Mouse (Mus musculus) kidney, adult 11 months (tissue): Measurements from ENCODE around the gene Pex19.

Experiments
- DNase-seq: peaks from one replicate; pipeline ENCODE4 v3.0.0; 2022

Pex19 gene

GRCm38 (mm10) chr1:172126376-172127347 lies at the start of gene Pex19:
TSS of gene Pex19 (plus strand) at chr1:172126755.
- peak; percentile 66 for DNase-seq

- DNase-seq = no peak
Measured at GRCm38 (mm10) chr1:172077981-172078380, 48.6 kb upstream of the Pex19 start.

- DNase-seq = peak; percentile 95
Measured at GRCm38 (mm10) chr1:172082101-172082898, 44.3 kb upstream of the Pex19 start, which contains the start of the genes Copa and Ncstn. TSS of gene Copa (plus strand) at chr1:172082529. TSS of gene Ncstn (minus strand) at chr1:172082795.

DNA sequence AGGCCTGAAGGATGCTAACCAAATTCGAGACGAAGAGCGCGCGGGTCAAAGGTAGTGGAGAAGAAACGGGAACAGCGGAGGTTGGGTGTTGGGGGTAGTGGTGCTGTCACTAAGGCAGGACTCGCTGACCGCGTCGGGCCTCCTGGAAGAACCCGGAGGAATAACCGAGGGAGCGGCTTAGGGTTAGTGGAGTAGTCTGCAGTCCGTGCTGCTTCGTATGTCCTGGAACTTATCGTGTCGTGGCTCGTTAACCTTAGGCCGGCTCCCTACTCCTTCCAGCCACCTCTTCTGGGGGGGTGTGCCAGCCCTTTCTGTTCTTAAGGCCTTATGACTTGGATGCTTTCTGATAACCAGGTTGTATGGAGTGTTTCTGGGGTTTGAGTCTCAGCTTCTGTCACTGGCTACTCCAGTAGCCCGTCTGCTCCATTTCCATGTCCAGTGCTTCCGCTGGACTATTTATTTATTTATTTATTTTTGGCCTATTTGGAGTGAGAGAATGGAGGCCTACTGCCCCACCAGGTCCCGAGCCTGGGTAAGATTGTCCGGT lies 43.6 kb upstream of the Pex19 start:
- DNase-seq = no peak

- peak; percentile 79 for DNase-seq
Measured at GRCm38 (mm10) chr1:172093522-172093921, 33.0 kb upstream of the Pex19 start.

GRCm38 (mm10) chr1:172094295-172094694 lies 32.3 kb upstream of the Pex19 start:
- DNase-seq = peak; percentile 25

DNA sequence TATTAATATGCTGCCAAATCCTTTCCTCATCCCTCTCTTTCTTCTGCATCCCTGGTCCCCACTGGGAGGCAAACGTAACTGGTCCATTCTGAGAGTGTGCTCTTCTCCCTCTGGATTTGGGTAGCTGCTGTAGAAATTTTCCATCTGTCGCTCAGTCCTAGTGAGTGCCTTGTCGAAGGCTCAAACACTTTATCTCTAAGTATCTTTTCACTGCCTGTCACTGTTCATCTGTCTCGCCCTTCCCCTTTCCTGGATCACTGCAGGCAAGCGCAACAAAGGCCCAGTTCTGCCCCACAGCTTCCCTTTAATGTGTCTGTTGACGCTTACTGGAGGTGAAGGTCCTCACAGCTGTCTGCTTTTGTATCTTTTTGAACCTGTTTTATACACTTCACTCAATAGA lies 31.4 kb upstream of the Pex19 start:
- no peak for DNase-seq

GRCm38 (mm10) chr1:172099325-172100033 lies 27.1 kb upstream of the Pex19 start:
- peak; percentile 85 for DNase-seq

DNA sequence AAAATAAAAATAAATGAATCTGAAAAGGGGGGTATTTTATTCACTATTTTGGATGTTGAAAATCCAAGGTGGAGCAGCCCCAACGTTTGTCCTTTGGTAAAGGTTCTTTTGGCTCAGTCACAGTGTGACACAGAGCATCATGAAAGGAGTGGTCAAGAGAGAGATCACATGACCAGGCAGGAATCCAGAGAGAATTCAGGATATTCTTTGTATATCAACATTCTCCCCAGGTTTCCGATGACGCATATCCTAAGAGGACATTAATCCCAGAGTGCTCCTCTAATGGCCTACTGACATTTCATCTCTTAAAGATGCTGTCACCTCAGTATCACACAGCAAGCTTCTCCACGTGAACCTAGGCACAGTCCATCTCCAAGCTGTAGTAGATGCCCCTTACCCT lies 22.9 kb upstream of the Pex19 start:
- DNase-seq = no peak

DNA sequence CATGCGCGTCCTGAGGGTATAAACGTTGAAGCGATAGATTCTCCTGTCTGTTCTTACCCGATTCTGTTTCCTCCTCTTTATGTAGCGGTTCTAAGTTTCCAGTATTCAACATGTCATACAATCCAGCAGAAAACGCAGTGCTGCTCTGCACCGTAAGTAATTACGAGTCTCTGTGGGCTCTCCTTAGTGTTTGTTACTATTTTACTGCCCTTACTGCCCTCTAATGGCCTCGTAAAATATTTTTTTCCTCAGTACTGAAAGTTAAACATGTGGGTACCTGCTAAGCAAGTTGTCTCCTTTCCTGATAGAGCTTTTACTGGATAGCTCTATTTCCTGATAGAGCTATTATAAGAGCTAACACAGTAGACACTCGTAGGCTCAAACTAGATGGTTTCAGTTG lies 21.5 kb upstream of the Pex19 start:
- no peak for DNase-seq

DNA sequence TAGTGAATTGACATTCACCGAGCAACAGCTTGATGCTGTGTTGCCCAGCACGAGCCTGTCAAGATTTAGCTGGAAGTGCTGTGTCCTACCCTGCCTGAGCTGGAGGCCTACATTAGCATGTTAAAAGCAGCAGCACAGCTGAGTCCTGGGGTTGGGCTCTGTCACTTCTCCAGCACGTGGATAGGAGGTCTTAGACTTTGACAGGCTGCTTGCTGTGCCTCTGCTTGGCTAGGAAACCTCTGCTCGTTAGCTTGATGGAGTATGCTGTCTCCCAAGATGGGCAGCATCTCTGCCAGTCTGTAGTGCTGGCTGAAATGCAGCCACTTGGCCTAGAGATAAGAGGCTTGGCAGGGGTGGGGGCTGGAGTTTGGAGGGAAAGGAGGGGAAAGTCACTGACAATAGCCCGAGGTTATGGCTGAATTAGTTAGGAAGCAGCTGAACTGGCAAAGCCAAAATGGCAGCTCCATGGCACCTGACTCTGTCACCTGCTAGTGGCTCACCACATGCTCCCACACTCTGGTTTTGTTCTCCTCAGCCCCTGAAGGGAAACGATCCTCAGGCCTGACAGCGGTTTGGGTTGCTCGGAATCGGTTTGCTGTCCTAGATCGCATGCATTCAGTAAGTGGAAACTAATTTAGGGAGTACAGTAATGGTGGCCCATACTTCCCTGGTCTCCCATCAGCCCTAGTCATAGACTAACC lies 18.6 kb upstream of the Pex19 start:
- no peak for DNase-seq

GRCm38 (mm10) chr1:172116948-172117347 lies 9.6 kb upstream of the Pex19 start:
- no peak for DNase-seq

GRCm38 (mm10) chr1:172119100-172119499 lies 7.5 kb upstream of the Pex19 start:
- DNase-seq = no peak

DNA sequence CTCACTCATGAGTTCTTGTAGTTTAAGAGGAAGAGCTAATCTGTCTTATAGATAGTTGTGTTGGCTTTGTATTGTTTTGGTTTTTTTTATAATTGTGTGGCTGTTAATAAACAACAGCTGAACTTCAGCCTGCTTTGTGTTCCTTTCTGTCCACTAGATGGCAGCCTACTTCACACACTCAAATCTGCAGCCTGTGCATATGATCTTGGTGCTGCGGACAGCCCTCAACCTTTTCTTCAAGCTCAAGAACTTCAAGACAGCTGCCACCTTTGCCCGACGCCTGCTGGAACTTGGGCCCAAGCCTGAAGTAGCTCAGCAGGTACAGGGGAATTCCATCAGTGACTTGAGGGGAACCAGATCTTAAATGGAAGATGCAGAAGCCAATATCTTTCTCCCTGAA lies 6.8 kb upstream of the Pex19 start:
- peak; percentile 60 for DNase-seq

DNA sequence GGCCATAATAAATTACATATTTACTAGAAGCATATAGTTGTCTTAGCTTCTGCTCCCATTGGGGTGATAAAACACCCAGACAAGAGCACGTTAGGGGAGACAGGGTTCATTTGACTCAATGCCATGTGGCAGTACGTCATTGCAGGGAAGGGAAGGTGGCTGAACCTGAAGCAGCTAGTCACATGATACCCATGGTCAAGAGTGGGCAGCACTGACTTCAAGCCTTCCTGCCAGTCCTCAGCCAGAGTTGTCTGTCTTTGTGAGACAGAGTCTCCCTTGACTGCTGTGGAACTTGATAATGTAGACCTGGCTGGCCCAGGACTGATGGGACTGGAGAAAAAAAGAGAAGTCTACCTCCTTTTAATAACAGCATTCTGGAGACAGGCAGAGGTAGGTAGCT lies 3.9 kb upstream of the Pex19 start:
- DNase-seq = no peak

GRCm38 (mm10) chr1:172124572-172124971 lies 2.0 kb upstream of the Pex19 start:
- no peak for DNase-seq

DNA sequence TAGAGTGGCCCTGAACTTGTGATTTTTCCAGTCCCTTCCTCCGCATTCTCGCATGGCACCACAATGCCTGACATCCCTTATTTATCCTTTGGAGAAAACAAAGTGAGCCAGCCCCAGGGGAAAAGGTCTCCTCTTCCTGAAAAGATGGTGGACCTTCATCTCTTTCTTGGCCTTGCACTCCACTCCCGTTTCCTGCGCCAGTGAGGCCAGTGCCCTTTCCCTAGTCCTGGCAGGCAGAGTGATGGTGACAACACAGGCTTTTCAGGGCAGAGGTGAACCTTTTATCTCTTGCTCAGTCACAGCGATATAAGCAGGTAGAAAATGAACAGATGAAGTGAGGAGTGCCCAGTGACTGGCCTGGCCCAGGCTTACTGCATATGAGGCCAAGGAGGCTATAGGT lies 932 bp downstream of the Pex19 start:
- peak; percentile 29 for DNase-seq

DNA sequence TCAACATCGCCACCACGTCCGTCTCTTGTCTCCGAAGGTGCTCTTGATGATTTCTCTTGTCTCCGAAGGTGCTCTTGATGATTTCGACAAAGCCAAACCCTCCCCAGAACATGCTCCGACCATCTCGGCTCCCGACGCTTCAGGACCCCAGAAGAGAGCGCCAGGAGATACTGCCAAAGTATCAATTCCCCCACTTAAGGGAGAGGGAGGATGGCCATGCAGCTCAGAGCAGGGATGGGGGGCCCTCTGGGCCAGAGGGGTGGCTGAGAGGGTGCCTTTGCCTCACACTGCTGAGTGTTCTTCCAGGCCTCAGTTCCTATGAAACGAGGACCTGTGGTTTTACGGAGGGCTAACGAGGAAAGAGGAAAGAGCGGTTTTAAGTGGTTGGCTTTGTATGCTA lies 2.0 kb downstream of the Pex19 start:
- no peak for DNase-seq

DNA sequence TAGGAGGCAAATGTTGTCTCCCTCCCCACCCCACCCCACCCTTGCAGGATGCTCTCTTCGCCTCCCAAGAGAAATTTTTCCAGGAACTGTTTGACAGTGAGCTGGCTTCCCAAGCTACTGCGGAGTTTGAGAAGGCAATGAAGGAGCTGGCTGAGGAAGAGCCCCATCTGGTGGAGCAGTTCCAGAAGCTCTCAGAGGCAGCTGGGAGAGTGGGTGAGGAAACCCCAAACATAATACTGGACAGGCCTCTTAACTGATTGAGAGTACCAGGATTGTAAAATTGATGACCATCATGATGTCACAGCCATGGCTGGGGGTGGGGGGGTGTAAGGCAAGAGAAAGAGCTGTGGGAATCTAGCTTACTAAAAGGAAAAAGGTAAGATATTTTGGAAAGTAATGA lies 2.6 kb downstream of the Pex19 start:
- DNase-seq = no peak

DNA sequence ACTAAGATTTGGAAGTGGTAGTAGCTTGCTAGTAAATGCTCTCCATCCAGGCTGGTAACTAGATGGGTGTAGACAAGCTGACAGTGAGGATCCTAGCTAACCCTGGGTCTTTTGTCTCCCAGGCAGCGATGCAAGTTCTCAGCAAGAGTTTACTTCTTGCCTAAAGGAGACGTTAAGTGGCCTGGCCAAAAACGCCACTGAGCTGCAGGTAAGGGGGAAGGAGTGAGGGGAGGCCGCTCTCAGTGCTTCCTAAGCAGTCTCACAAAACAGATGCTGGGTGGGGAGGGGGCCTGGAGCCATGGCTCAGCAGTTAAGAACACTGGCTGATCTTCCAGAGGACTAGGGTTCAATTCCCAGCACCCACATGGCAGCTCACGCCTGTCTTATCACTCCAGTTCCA lies 3.2 kb downstream of the Pex19 start:
- DNase-seq = no peak

- no peak for DNase-seq
Measured at GRCm38 (mm10) chr1:172132319-172132718, 5.8 kb downstream of the Pex19 start.

DNA sequence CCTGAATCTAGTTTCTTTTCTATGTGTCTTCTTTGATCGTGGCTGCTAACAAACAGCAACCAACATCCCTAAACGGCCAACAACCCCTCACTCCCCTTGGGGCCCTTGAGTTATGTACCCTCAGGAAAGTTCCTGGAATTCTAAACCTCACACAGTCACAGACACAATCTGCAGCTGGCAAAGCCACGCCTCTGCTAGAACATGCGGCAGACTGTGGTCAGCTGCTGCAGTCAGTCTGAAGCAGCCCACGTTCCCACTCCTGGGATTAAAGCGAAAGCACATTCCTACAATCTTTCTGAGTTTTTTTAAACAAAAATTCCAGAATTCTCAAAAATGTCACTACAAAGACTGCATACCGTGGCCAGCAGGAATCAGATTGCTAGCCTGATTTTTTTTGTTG lies 7.0 kb downstream of the Pex19 start:
- no peak for DNase-seq
